8 mouse cellular contexts compared by ENCODE assay signal in the genomic region with DNA sequence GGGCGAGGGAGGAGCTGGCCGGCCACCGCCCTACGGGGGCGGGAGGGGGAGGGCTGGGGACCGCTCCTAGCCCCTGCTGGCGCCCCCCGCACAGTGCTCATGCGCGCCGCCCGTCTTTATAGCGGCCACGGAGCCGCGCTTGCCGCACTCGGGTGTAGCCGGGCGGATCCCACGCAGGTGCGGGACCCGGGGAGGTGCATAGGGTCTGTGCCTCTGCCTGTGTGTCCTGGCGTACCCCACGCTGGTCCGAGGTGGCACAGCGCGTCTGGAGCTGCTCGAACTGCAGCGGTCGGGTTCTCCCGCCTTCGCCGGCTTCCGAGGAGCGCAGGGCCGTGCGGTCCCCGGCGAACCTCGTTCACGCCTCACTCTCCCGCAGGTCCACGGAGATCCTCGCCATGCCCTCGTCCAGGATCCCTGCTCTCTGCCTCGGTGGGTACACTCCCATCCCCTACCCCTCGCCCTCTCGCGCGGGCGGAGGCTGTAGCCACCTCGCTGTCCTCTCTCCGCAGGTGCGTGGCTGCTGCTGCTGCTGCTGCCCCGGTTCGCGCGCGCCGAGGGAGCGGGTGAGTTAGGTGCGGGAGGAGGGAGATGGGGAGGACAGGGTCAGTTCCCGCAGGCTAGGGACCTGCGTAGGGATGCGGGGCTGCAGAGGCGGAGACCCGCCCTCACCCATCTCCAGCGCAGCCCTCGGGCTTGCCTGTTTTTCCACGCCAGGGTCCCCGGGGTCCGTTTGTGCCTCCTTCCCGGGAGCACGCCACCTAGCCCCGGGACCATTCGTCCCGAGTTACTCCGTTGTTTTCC. TPM values are rescaled to one million over a fixed set of nuclear protein-coding genes. Genes with fewer than 3 reads are reported as not detected.
DNase-seq lines count a peak whose midpoint lies in the region; ATAC-seq and TF ChIP-seq lines count a peak whose summit lies in the region.

Gene Coch, plus strand, starts transcription at position 113 of the 801 bp plus-strand sequence.

- H3K4me1 ChIP-seq in spleen, adult 2 months (ENCODE audit: control insufficient read depth, insufficient read depth, insufficient read length): peaks cover 8% of the 10 kb centered on the region
- peaks cover 12% of the 10 kb centered on the region for H3K4me1 ChIP-seq in forebrain, embryonic 16.5 days (replicated peaks; ENCODE audit: control insufficient read depth, insufficient read depth, low read length)
- peaks cover 15% of the 10 kb centered on the region; the same call in 1 of the 2 replicates for H3K4me1 ChIP-seq in intestine, postnatal 0 days (replicated peaks; ENCODE audit: control insufficient read depth, insufficient read depth, low read length)
- H3K4me1 ChIP-seq in small intestine, adult 2 months (ENCODE audit: control insufficient read depth, insufficient read depth, insufficient read length, low read length): peaks cover 13% of the 10 kb centered on the region

- no peak for TF ChIP-seq CTCF in spleen, adult 2 months (IDR thresholded peaks at IDR 0.05; ENCODE audit: extremely low read depth, insufficient read depth, insufficient read length, insufficient replicate concordance)
- 0 out of 2 replicates have a peak, but pooled peaks have one; percentile 1 for TF ChIP-seq CTCF in intestine, postnatal 0 days (IDR thresholded peaks at IDR 0.05; ENCODE audit: low read depth)
- TF ChIP-seq CTCF in small intestine, adult 2 months (IDR thresholded peaks at IDR 0.05; ENCODE audit: extremely low read depth, insufficient read length, insufficient replicate concordance, low read depth, low read length): no peak

- no peaks in the 10 kb centered on the region for H3K9me3 ChIP-seq in forebrain, embryonic 16.5 days (ENCODE audit: control insufficient read depth, low read length)
- H3K9me3 ChIP-seq in intestine, postnatal 0 days (ENCODE audit: control insufficient read depth): no peaks in the 10 kb centered on the region

- no peak for DNase-seq in cerebellum, adult 9-10 months
- DNase-seq in spleen, adult 2 months (ENCODE audit: low read depth in 1 of 2, low spot score in 2 of 2): peak in 1 of 2 experiments; percentile 4
- DNase-seq in spleen, postnatal 14 days (ENCODE audit: low spot score in 2 of 2): no peak

- H3K79me2 ChIP-seq in macrophage (ENCODE audit: inconsistent target): no peaks in the 10 kb centered on the region

- H3K4me3 ChIP-seq in spleen, adult 2 months (ENCODE audit: extremely low read depth, insufficient read depth, insufficient read length): peak within 1 kb of the TSS; percentile 55
- peak within 1 kb of the TSS; percentile 76 for H3K4me3 ChIP-seq in forebrain, embryonic 16.5 days (replicated peaks; ENCODE audit: low read length)
- H3K4me3 ChIP-seq in intestine, postnatal 0 days (ENCODE audit: low read depth, low read length): peak within 1 kb of the TSS; percentile 59
- peak within 1 kb of the TSS; percentile 10; the same call in 1 of the 2 replicates for H3K4me3 ChIP-seq in macrophage (ENCODE audit: inconsistent target)
- H3K4me3 ChIP-seq in small intestine, adult 2 months (ENCODE audit: low read depth, low read length): peak within 1 kb of the TSS; percentile 61

- 2% methylated on average over 76 of the region's 79 CpGs for WGBS in spleen, adult 2 months
- under 1% methylated on average over 58 of the region's 79 CpGs for WGBS in forebrain, embryonic 16.5 days
- WGBS in intestine, postnatal 0 days: under 1% methylated on average over 75 of the region's 79 CpGs
- WGBS in macrophage (ENCODE audit: missing documents): 3% methylated on average over 74 of the region's 79 CpGs
- WGBS in small intestine, adult 2 months: 1% methylated on average over 75 of the region's 79 CpGs

- H3K36me3 ChIP-seq in spleen, adult 2 months (ENCODE audit: control insufficient read depth, insufficient read depth, low read length): no peaks in the 10 kb centered on the region
- H3K36me3 ChIP-seq in forebrain, embryonic 16.5 days (ENCODE audit: control insufficient read depth, insufficient read depth): no peaks in the 10 kb centered on the region
- no peaks in the 10 kb centered on the region for H3K36me3 ChIP-seq in intestine, postnatal 0 days (ENCODE audit: control insufficient read depth, insufficient read depth)
- no peaks in the 10 kb centered on the region for H3K36me3 ChIP-seq in macrophage (ENCODE audit: inconsistent target)
- H3K36me3 ChIP-seq in small intestine, adult 2 months (ENCODE audit: control insufficient read depth, insufficient read depth, low read length): no peaks in the 10 kb centered on the region

- H3K9ac ChIP-seq in forebrain, embryonic 16.5 days (replicated peaks; ENCODE audit: low read depth, low read length): peak within 1 kb of the TSS; percentile 71
- H3K9ac ChIP-seq in intestine, postnatal 0 days (ENCODE audit: low read depth, low read length): peak within 1 kb of the TSS; percentile 34; the same call in 1 of the 2 replicates

- peak within 1 kb of the TSS; percentile 92 for H3K4me2 ChIP-seq in forebrain, embryonic 16.5 days (ENCODE audit: low read length)
- H3K4me2 ChIP-seq in intestine, postnatal 0 days (replicated peaks; ENCODE audit: low read depth): peak within 1 kb of the TSS; percentile 97

- TF ChIP-seq POLR2A in spleen, adult 2 months (IDR thresholded peaks at IDR 0.05; ENCODE audit: low read depth, low read length): 0 out of 2 replicates have a peak, but pooled peaks have one; percentile 2
- no peak for TF ChIP-seq POLR2A in small intestine, adult 2 months (IDR thresholded peaks at IDR 0.05; ENCODE audit: low read depth, low read length)

- H3K27me3 ChIP-seq in spleen, adult 2 months (ENCODE audit: control insufficient read depth, insufficient read depth, low read length): peaks cover 18% of the 10 kb centered on the region
- peaks cover 18% of the 10 kb centered on the region for H3K27me3 ChIP-seq in forebrain, embryonic 16.5 days (replicated peaks; ENCODE audit: control insufficient read depth, insufficient read depth, low read length)
- H3K27me3 ChIP-seq in intestine, postnatal 0 days (replicated peaks; ENCODE audit: control insufficient read depth, insufficient read depth, low read length): peaks cover 49% of the 10 kb centered on the region
- peaks cover 34% of the 10 kb centered on the region for H3K27me3 ChIP-seq in small intestine, adult 2 months (ENCODE audit: control insufficient read depth, insufficient read depth, low read length)

- ATAC-seq in cerebellum, adult (ENCODE audit: insufficient number of reproducible peaks, low FRiP score, low TSS enrichment): peak; percentile 54; the same call in 1 of the 2 replicates
- ATAC-seq in forebrain, embryonic 16.5 days: peak; percentile 87
- peak; percentile 33; the same call in 1 of the 2 replicates for ATAC-seq in intestine, postnatal 0 days

- H3K27ac ChIP-seq in spleen, adult 2 months (ENCODE audit: insufficient read depth, low read length): peak within 1 kb of the TSS; percentile 46; the same call in 1 of the 2 replicates
- H3K27ac ChIP-seq in forebrain, embryonic 16.5 days (ENCODE audit: low read length): no peak within 1 kb of the TSS
- H3K27ac ChIP-seq in intestine, postnatal 0 days (ENCODE audit: low read depth, low read length): no peak within 1 kb of the TSS
- no peak within 1 kb of the TSS for H3K27ac ChIP-seq in macrophage
- no peak within 1 kb of the TSS for H3K27ac ChIP-seq in small intestine, adult 2 months (ENCODE audit: insufficient read depth, low read depth, low read length)

RNA-seq across cellular contexts. Expression of gene Coch, which starts in this region (rescaled TPM):
- polyA plus RNA-seq in spleen, adult 2 months (2012; rRNA removed): 446 and 449 TPM in 2 replicates
- 9.3 and 11.4 TPM in 2 replicates for polyA plus RNA-seq in forebrain, embryonic 16.5 days (2015; fragmentation: Nextera tagmentation; extraction: Ambion mirVana)
- polyA plus RNA-seq in intestine, postnatal 0 days (2015; fragmentation: Nextera tagmentation; extraction: Ambion mirVana): 0.71 and 0.89 TPM in 2 replicates
- 1 to 10 TPM in 1 of 26 experiments, under 1 TPM in 1, not detected in 24; 0.60 to 3.6 TPM for total RNA-seq in macrophage (2018; cell fraction: chromatin; rRNA removed)
- 1 to 10 TPM in 1 of 26 experiments, under 1 TPM in 14, not detected in 11; 0.03 to 1.9 (median 0.42) TPM for total RNA-seq in macrophage (2018; cell fraction: cytosol; rRNA removed)
- 1 to 10 TPM in 2 of 26 experiments, under 1 TPM in 14, not detected in 10; 0.20 to 3.2 (median 0.52) TPM for total RNA-seq in macrophage (2018; cell fraction: nucleus; rRNA removed)
- 0.11 TPM in 1 of 3 replicates, not detected in the others for polyA plus RNA-seq in macrophage (2018)
- polyA plus RNA-seq in small intestine, adult 2 months (2012; rRNA removed): 0.22 and 0.24 TPM in 2 replicates

Comparison
In these comparisons a context has a peak if more than half of its experiments do, and no peak if none do; other contexts are left out.
1. RNA of gene Coch (polyA plus RNA-seq): 446 to 449 TPM in spleen, adult 2 months; 9.3 to 11.4 TPM in forebrain, embryonic 16.5 days, 0.71 to 0.89 TPM in intestine, postnatal 0 days, 0.22 to 0.24 TPM in small intestine, adult 2 months and 0.11 TPM in macrophage; every median in the first group is over 10 times any median in the second.
2. Peak in ATAC-seq, H3K4me3 ChIP-seq, H3K9ac ChIP-seq and H3K4me2 ChIP-seq in intestine, postnatal 0 days; RNA of the gene not detected or under 1 TPM.
3. ATAC-seq: peak in every context shown above with its lines; median percentile 87 in forebrain, embryonic 16.5 days; 54 in cerebellum, adult; 33 in intestine, postnatal 0 days.
4. H3K4me3 ChIP-seq: peak in every context shown above with its lines; median percentile 76 in forebrain, embryonic 16.5 days; 61 in small intestine, adult 2 months; 59 in intestine, postnatal 0 days; 55 in spleen, adult 2 months; 10 in macrophage.